Mouse (Mus musculus) neural tube, embryonic 15.5 days (tissue): ENCODE data around the gene Eef2kmt. TPM values are rescaled to one million over a fixed set of nuclear protein-coding genes. Genes with fewer than 3 reads are reported as not detected.

Source experiments
- microRNA-seq: library from miRNA; unstranded; fragments of <30 nt; microRNA quantifications from one replicate; pipeline ENCODE4, GENCODE M21; 2017
- polyA plus RNA-seq: library from polyadenylated mRNA; unstranded; fragments of >200 nt; fragmentation: Nextera tagmentation; extraction: Ambion mirVana; gene quantifications from 2 replicates; pipeline ENCODE4 v1.2.1, GENCODE M21; 2015

Gene Eef2kmt
- polyA plus RNA-seq, 1 experiment from 2014 or later, result 6.7 TPM

Small RNA genes lying within 50 kb of the gene (microRNA-seq; reads per million reads assigned to microRNA genes)
- not detected for gene Gm23689
- not detected for gene Gm26095
- gene Mir6364, result not detected

Other genes with a start within 250 kb of the Eef2kmt start
- gene Smim22, start 248.7 kb downstream of the Eef2kmt start, polyA plus RNA-seq, result 0.47 and 10.6 TPM in 2 replicates
- 158 and 170 TPM in 2 replicates for gene Rogdi, start 242.4 kb downstream of the Eef2kmt start, polyA plus RNA-seq
- gene Glyr1, start 206.1 kb downstream of the Eef2kmt start, polyA plus RNA-seq, result 170 and 172 TPM in 2 replicates
- 11.1 and 14.6 TPM in 2 replicates for gene Ubn1, start 205.9 kb downstream of the Eef2kmt start, polyA plus RNA-seq
- gene Ppl, start 123.6 kb downstream of the Eef2kmt start, polyA plus RNA-seq, result 0.35 and 1.0 TPM in 2 replicates
- 0.33 and 0.34 TPM in 2 replicates for gene Sec14l5, start 108.9 kb downstream of the Eef2kmt start, polyA plus RNA-seq
- gene Nagpa, start 52.0 kb downstream of the Eef2kmt start, polyA plus RNA-seq, result 13.2 and 17.7 TPM in 2 replicates
- gene AU021092, start 33.7 kb downstream of the Eef2kmt start, polyA plus RNA-seq, result 13.6 and 13.9 TPM in 2 replicates
- 38.0 and 42.8 TPM in 2 replicates for gene Alg1, start 22.4 kb downstream of the Eef2kmt start, polyA plus RNA-seq